Mouse (Mus musculus) heart, adult 11 months (tissue): ENCODE data around the gene Cbx7.
A peak's percentile ranks its signal among the peaks of the same experiment; 100 is the strongest.

Experiments
- DNase-seq: peaks from one replicate; pipeline ENCODE4 v3.0.0; 2022

Cbx7 gene

GRCm38 (mm10) chr15:79891436-79892212 lies 79.3 kb downstream of the Cbx7 start, which contains the start of gene Apobec3:
Apobec3 (plus strand) TSS chr15:79891659.
- peak; percentile 94 for DNase-seq

GRCm38 (mm10) chr15:79884820-79885219 lies 86.1 kb downstream of the Cbx7 start:
- peak; percentile 90 for DNase-seq

- DNase-seq, result peak; percentile 100
Observed at GRCm38 (mm10) chr15:79883352-79883822, 87.5 kb downstream of the Cbx7 start.

- DNase-seq, result peak; percentile 95
Observed at GRCm38 (mm10) chr15:79882623-79883267, 88.2 kb downstream of the Cbx7 start.

- DNase-seq, result no peak
Observed at GRCm38 (mm10) chr15:79880477-79880876, 90.4 kb downstream of the Cbx7 start.

GRCm38 (mm10) chr15:79879319-79879718 lies 91.6 kb downstream of the Cbx7 start:
- DNase-seq, result peak; percentile 99

GRCm38 (mm10) chr15:79878725-79879136 lies 92.2 kb downstream of the Cbx7 start:
- peak; percentile 97 for DNase-seq

- no peak for DNase-seq
Observed at GRCm38 (mm10) chr15:79875261-79875995, 95.5 kb downstream of the Cbx7 start.

GRCm38 (mm10) chr15:79873995-79874394 lies 96.9 kb downstream of the Cbx7 start:
- no peak for DNase-seq

GRCm38 (mm10) chr15:79873545-79873944 lies 97.4 kb downstream of the Cbx7 start:
- no peak for DNase-seq

- no peak for DNase-seq
Observed at GRCm38 (mm10) chr15:79867260-79868002, 103.5 kb downstream of the Cbx7 start.
